In genomic region chr17:45686716-45687115, GRCm38 (mm10) we compare ENCODE assay signal across 8 mouse cellular contexts. TPM values are rescaled to one million over a fixed set of nuclear protein-coding genes. Genes with fewer than 3 reads are reported as not detected.
DNase-seq lines count a peak whose midpoint lies in the region; ATAC-seq lines count a peak whose summit lies in the region.

Gene Tmem63b, minus strand, starts transcription at chr17:45686905.

- WGBS in intestine, embryonic 16.5 days = 3% methylated on average over 12 of the region's 12 CpGs

- peak within 1 kb of the TSS; percentile 95 for H3K4me3 ChIP-seq in intestine, embryonic 16.5 days (ENCODE audit: low read length)

- peak within 1 kb of the TSS; percentile 94 for H3K9ac ChIP-seq in intestine, embryonic 16.5 days (ENCODE audit: low read depth, low read length)

- peak within 1 kb of the TSS; percentile 91 for H3K4me2 ChIP-seq in intestine, embryonic 16.5 days (ENCODE audit: low read depth, low read length)

- no peaks in the 10 kb centered on the region for H3K9me3 ChIP-seq in intestine, embryonic 16.5 days (ENCODE audit: control insufficient read depth, low read length)

- H3K27ac ChIP-seq in intestine, embryonic 16.5 days (ENCODE audit: low read length) = peak within 1 kb of the TSS; percentile 65

- peak; percentile 79 for DNase-seq in thymus, postnatal 0 days (ENCODE audit: low spot score)
- no peak for DNase-seq in thymus, postnatal 25 days
- no peak for DNase-seq in adrenal gland, postnatal 4 days (ENCODE audit: low spot score in 2 of 2)
- no peak for DNase-seq in gastrocnemius, postnatal 25 days
- peak; percentile 30 for DNase-seq in mesoderm, embryonic 11.5 days (ENCODE audit: low read depth, low spot score)
- DNase-seq in urinary bladder, adult 18-20 months (ENCODE audit: low spot score in 2 of 2) = no peak
- no peak for DNase-seq in urinary bladder, postnatal 25 days (ENCODE audit: low spot score)

- peaks cover 25% of the 10 kb centered on the region for H3K4me1 ChIP-seq in intestine, embryonic 16.5 days (ENCODE audit: control insufficient read depth, insufficient read depth, low read length)

- no peaks in the 10 kb centered on the region for H3K27me3 ChIP-seq in intestine, embryonic 16.5 days (replicated peaks; ENCODE audit: control insufficient read depth, insufficient read depth, low read length)

- peak; percentile 22 for ATAC-seq in intestine, embryonic 16.5 days

- no peaks in the 10 kb centered on the region for H3K36me3 ChIP-seq in intestine, embryonic 16.5 days (ENCODE audit: control insufficient read depth, insufficient read depth, low read length)

RNA-seq across cellular contexts. Expression of gene Tmem63b, which starts in this region (rescaled TPM):
- 16.6 and 18.6 TPM in 2 replicates for polyA plus RNA-seq in thymus, postnatal 0 days (2015; fragmentation: Nextera tagmentation; extraction: Ambion mirVana)
- total RNA-seq in adrenal gland, postnatal 4 days (2021) = 10 to 100 TPM; 49.5 to 57.6 TPM
- total RNA-seq in gastrocnemius, postnatal 25 days (2021) = 10 to 100 TPM; 59.9 to 60.3 TPM
- polyA plus RNA-seq in intestine, embryonic 16.5 days (2015; fragmentation: Nextera tagmentation; extraction: Ambion mirVana) = 31.7 and 31.9 TPM in 2 replicates

Comparison
In these comparisons a context has a peak if more than half of its experiments do, and no peak if none do; other contexts are left out.
1. DNase-seq: peak in thymus, postnatal 0 days (single experiment) and mesoderm, embryonic 11.5 days (single experiment); none in thymus, postnatal 25 days (single experiment), adrenal gland, postnatal 4 days (0 of 2), gastrocnemius, postnatal 25 days (single experiment), urinary bladder, adult 18-20 months (0 of 2) and urinary bladder, postnatal 25 days (single experiment).